Mouse (Mus musculus): ENCODE results near the gene Gm17651. TPM values are rescaled to one million over a fixed set of nuclear protein-coding genes. Genes with fewer than 3 reads are reported as not detected.
A peak's percentile ranks its signal among the peaks of the same experiment; 100 is the strongest.

The Gm17651 gene
- polyA plus RNA-seq, 1 experiment: not detected

DNA sequence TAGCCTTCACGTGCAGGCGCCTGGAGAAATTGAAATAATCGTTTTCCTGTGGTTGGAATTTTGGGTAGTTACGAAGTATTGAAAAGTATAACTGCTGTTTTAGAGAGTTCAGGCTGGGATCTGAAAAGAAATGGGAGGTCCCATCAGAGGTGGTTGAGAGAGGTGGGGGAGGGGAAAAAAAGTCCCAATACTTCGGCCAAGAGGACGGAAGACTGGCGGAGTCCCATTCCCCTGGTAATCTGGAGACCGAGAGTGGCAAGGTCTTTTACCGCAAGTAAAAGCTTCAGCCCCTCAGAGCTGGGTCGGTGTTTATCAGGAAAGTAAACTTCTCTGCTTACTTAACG is 7.6 kb upstream of the Gm17651 start:
- TF ChIP-seq POLR2A (IDR thresholded peaks at IDR 0.05; ENCODE audit: borderline replicate concordance, extremely low read depth, low read depth, low read length) (no peak), CTCF (IDR thresholded peaks at IDR 0.05; ENCODE audit: insufficient read depth, low read length) (no peak)

DNA sequence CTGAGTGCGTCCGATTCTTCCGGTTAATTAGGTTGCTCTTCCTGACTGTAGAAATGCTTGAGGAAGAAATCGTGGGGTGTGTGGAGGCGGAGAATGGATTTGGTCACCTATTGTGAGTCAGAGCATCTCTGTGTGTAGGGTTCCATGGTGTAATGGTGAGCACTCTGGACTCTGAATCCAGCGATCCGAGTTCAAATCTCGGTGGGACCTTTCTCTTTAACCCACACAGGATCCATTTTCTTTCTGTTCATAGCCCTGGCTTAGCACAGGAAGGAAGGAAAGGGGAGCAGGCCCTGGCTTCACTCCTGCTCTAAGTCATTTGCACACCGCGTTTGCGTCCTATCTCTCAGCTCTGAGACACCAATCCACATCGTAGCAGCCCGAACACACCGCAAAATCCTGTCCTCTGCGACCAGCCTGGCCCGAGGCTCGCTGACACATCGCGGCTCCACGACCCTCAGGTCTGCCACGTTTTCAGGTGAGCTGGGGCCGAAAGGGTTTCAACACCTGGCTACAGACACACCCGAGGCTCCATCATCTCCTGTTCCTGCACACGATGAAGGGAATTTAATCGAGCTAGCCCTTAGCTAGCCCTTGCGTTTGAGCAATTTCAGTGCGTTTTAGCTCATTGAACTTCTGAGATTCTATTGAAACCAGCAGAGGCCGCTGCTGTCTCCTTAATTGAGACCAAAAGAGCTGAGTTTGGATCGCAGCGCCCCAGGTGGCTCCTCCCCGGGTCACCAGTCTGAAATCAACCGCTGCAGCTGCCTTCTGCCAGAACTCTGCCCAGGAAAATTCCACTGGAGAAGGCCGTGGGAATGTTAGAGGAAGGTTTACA is 7.0 kb upstream of the Gm17651 start:
- peak; percentile 63 for DNase-seq
- TF ChIP-seq CTCF (IDR thresholded peaks at IDR 0.05; ENCODE audit: insufficient read depth, low read length) (peak; percentile 35), POLR2A (IDR thresholded peaks at IDR 0.05; ENCODE audit: borderline replicate concordance, extremely low read depth, low read depth, low read length) (no peak)
- WGBS: 2% methylated on average over 33 of the region's 33 CpGs

More for the DNA sequence above, 7.6 kb upstream of the Gm17651 start:
- WGBS: 5% methylated on average over 11 of the region's 11 CpGs
- H3K4me3 ChIP-seq (replicated peaks; ENCODE audit: extremely low read depth, low read depth, low read length): no peak overlapping the region
- peaks cover 3% of the 10 kb centered on the region; the same call in 1 of the 2 replicates for H3K4me1 ChIP-seq (ENCODE audit: control insufficient read depth, insufficient read depth, low read length)
- DNase-seq: no peak

DNA sequence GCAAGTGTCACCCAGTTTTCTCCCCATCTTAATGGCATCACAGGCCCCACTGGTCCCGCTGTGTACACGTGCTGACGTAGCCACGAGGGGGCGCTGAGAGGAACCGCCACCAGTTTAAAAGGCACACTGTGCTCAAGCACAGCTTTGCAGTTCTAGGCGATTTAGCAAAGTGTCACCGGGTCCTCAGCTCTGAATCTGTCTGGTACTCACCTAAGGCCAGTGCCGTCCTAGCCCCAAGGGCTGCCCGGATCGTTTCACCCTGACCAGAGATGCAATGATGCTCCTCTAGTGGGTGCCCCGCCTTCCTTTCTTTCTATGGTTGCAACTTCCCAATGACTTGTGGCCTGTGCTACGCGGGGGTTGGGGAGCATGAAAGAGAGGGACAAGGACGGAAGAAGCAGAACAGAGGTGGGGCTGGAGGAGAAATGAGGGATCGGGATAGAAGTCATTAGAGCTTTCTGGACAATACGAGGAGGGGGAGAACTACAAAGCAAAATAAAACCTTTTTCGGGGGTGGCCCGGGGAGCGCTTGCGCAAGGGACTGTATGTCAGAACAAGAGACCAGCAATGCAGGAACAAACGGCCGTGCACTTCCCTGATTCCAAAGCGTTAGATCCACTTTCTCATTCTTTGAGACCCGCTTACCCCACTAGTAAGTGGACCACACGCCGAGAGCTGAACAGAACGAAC is 6.3 kb upstream of the Gm17651 start:
- peak; percentile 82 for DNase-seq
- Histone ChIP-seq H3K4me3 (replicated peaks; ENCODE audit: extremely low read depth, low read depth, low read length) (peak overlapping the region; percentile 58), H3K4me1 (ENCODE audit: control insufficient read depth, insufficient read depth, low read length) (peaks cover 3% of the 10 kb centered on the region; the same call in 1 of the 2 replicates)
- 2% methylated on average over 28 of the region's 28 CpGs for WGBS
- TF ChIP-seq POLR2A (IDR thresholded peaks at IDR 0.05; ENCODE audit: borderline replicate concordance, extremely low read depth, low read depth, low read length) (no peak), CTCF (IDR thresholded peaks at IDR 0.05; ENCODE audit: insufficient read depth, low read length) (peak; percentile 83)

More for the DNA sequence above, 7.0 kb upstream of the Gm17651 start:
- Histone ChIP-seq H3K4me3 (replicated peaks; ENCODE audit: extremely low read depth, low read depth, low read length) (peak overlapping the region; percentile 58), H3K4me1 (ENCODE audit: control insufficient read depth, insufficient read depth, low read length) (peaks cover 3% of the 10 kb centered on the region; the same call in 1 of the 2 replicates)

DNA sequence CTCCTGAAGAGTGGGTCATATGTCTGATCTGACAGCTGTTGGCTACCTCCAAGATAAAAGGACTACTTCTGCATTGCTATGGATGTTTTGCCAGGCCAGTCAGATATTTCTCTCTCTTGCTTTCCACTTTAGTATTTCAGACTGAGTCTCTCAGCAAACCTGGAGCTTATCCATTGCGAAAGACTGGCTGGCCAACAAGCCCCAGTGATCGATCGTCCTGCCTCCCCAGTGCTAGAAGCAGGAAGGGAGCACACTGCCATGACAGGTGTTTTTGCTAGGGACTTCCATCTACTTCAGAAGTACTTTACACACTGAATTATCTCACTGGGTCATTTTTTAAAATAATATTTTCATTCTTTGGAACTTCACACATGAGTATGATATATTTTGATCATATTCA is 3.9 kb upstream of the Gm17651 start:
- Histone ChIP-seq H3K4me3 (replicated peaks; ENCODE audit: extremely low read depth, low read depth, low read length) (no peak overlapping the region), H3K4me1 (ENCODE audit: control insufficient read depth, insufficient read depth, low read length) (peaks cover 3% of the 10 kb centered on the region; the same call in 1 of the 2 replicates)
- 87% methylated on average over 3 of the region's 3 CpGs for WGBS
- DNase-seq: no peak
- TF ChIP-seq POLR2A (IDR thresholded peaks at IDR 0.05; ENCODE audit: borderline replicate concordance, extremely low read depth, low read depth, low read length): no peak
- no peak for TF ChIP-seq CTCF (IDR thresholded peaks at IDR 0.05; ENCODE audit: insufficient read depth, low read length)

- Histone ChIP-seq H3K4me3 (replicated peaks; ENCODE audit: extremely low read depth, low read depth, low read length) (no peak overlapping the region), H3K4me1 (ENCODE audit: control insufficient read depth, insufficient read depth, low read length) (no peaks in the 10 kb centered on the region)
- 91% methylated on average over 3 of the region's 3 CpGs for WGBS
- TF ChIP-seq CTCF (IDR thresholded peaks at IDR 0.05; ENCODE audit: insufficient read depth, low read length) (no peak), POLR2A (IDR thresholded peaks at IDR 0.05; ENCODE audit: borderline replicate concordance, extremely low read depth, low read depth, low read length) (no peak)
- DNase-seq: no peak
Measured at GRCm38 (mm10) chr3:97676126-97676525, 1.6 kb upstream of the Gm17651 start.

DNA sequence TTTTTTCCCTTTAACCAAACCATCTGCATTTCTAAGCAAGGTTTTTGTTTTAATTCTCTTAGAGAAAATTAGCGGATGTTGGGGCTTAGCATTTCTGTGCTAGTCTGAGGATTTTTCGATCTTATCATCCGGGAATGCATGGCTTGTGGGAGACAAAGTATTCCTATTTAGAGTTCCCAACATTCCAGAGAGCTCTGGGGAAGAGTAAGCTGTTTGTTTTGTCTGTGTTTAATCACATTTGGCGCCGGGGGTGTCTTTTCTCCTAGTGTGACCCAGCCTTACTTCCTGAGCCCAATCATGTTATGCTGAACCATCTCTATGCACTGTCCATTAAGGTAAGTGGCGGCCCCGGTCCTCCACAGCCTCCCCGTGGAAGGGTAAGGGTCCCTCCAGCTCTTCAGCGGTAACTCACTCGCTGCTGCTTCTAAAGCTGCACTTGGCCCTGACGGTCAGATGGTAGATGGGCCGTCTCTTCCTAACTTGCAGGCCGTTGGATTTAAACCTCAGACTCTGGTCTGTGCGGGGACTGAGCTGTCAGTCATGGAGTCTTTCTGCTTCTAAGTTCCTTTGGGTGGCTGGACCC is 7.3 kb downstream of the Gm17651 start:
- no peak for DNase-seq
- 70% methylated on average over 14 of the region's 14 CpGs for WGBS
- Histone ChIP-seq H3K4me1 (ENCODE audit: control insufficient read depth, insufficient read depth, low read length) (no peaks in the 10 kb centered on the region), H3K4me3 (replicated peaks; ENCODE audit: extremely low read depth, low read depth, low read length) (no peak overlapping the region)
- no peak for TF ChIP-seq CTCF (IDR thresholded peaks at IDR 0.05; ENCODE audit: insufficient read depth, low read length)
- no peak for TF ChIP-seq POLR2A (IDR thresholded peaks at IDR 0.05; ENCODE audit: borderline replicate concordance, extremely low read depth, low read depth, low read length)

DNA sequence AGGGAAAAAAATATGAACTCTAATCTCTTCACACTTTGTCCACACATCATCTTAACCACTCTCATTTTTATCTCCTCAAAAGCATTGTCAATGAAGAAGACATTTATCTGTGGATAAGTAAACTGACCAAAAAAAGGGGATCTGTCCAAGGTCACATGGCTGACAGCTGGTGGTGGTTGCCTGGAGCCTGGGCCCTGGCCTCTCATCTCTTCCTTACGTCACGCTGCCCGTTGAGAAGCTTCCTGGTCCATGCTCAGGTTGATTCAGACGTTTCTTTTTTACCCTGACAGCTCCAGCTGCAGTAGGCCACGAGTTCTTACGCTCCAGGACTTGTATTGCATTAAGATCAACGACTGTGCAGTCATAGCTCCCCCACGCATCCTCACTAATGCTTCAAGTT is 8.3 kb downstream of the Gm17651 start:
- Histone ChIP-seq H3K4me1 (ENCODE audit: control insufficient read depth, insufficient read depth, low read length) (no peaks in the 10 kb centered on the region), H3K4me3 (replicated peaks; ENCODE audit: extremely low read depth, low read depth, low read length) (no peak overlapping the region)
- DNase-seq: no peak
- 63% methylated on average over 8 of the region's 8 CpGs for WGBS
- no peak for TF ChIP-seq CTCF (IDR thresholded peaks at IDR 0.05; ENCODE audit: insufficient read depth, low read length)
- no peak for TF ChIP-seq POLR2A (IDR thresholded peaks at IDR 0.05; ENCODE audit: borderline replicate concordance, extremely low read depth, low read depth, low read length)

GRCm38 (mm10) chr3:97665525-97665924 is 9.0 kb downstream of the Gm17651 start:
- WGBS: 75% methylated on average over 9 of the region's 9 CpGs
- DNase-seq: no peak
- no peak overlapping the region for H3K4me3 ChIP-seq (replicated peaks; ENCODE audit: extremely low read depth, low read depth, low read length)
- TF ChIP-seq CTCF (IDR thresholded peaks at IDR 0.05; ENCODE audit: insufficient read depth, low read length): no peak
- no peak for TF ChIP-seq POLR2A (IDR thresholded peaks at IDR 0.05; ENCODE audit: borderline replicate concordance, extremely low read depth, low read depth, low read length)
- H3K4me1 ChIP-seq (ENCODE audit: control insufficient read depth, insufficient read depth, low read length): no peaks in the 10 kb centered on the region

DNA sequence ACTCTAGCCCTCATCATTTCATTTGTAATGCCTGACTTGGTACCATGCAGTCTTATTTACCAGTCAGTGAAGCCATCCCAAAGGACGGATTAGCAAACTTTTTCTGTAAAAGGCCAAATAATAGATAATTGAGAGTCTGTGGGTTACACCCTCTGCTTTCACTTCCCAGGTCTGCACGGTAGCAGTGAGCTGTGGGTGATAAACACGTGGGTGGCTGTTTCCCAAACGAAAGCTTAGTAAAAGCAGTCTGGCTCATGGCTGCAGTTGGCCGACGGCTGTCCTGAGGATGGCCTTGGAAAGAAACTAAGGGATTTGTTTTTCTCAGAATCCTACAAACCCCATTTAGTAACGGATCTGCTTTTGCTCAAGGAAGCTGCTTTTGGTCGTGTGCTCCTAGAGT is 13.3 kb downstream of the Gm17651 start:
- H3K4me1 ChIP-seq (ENCODE audit: control insufficient read depth, insufficient read depth, low read length): peaks cover 7% of the 10 kb centered on the region
- no peak overlapping the region for H3K4me3 ChIP-seq (replicated peaks; ENCODE audit: extremely low read depth, low read depth, low read length)
- TF ChIP-seq POLR2A (IDR thresholded peaks at IDR 0.05; ENCODE audit: borderline replicate concordance, extremely low read depth, low read depth, low read length) (no peak), CTCF (IDR thresholded peaks at IDR 0.05; ENCODE audit: insufficient read depth, low read length) (no peak)
- DNase-seq: no peak
- 56% methylated on average over 8 of the region's 8 CpGs for WGBS
